Mouse (Mus musculus) heart, adult 8-10 months (tissue): ENCODE results near the gene Dcun1d1. TPM values are rescaled to one million over a fixed set of nuclear protein-coding genes. Genes with fewer than 3 reads are reported as not detected.

ENCODE experiments used
- DNase-seq: peaks from one replicate; pipeline ENCODE4 v3.0.0; 2022; ENCODE audit warnings: low spot score
- total RNA-seq, 4 experiments: library from RNA; stranded (reverse); gene quantifications; 2 replicates each; pipeline ENCODE4 v1.2.4; 2022

The Dcun1d1 gene
- total RNA-seq, 4 experiments from 2014 or later, result 52.1 to 56.2 (median 54.0) TPM

DNA sequence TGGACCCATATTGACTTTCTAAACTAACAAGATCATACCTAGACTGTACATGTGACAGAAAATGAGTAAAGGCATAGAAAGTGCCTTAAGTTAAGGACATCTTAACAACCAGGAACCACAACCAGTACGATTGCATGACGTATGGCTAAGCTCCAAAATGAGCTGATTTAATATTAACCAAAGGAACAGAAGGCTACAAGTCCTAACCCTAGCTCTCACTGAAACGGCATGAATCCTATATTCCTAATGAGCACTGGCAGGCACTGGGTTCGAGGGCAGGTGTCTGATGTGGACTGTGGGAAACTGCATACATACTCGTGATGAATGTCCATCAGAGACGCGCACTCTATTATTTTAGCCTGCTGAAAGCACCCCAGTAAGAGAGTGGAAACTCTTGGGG lies 5.9 kb downstream of the Dcun1d1 start:
- DNase-seq, result no peak

GRCm38 (mm10) chr3:35929831-35930230 lies 7.4 kb downstream of the Dcun1d1 start:
- DNase-seq, result peak; percentile 9

DNA sequence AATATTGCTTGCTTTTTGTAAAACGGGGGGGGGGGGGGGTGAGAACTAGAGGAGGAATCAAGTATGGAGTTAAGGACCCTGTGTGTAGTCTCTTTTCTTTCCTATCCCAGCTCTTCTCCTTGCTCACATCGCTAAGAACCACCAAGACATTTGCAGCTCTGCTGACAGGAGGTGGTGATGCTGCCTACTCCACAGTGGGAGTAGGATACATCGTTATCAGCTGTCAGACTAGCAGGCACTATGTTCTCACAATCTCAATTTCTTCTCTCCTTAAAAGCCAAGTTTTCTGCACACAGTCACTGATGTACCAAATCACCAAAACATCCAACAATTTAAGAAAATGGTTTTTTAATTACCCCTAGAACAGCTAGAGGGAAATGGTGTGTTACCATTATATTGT lies 7.8 kb downstream of the Dcun1d1 start:
- no peak for DNase-seq

DNA sequence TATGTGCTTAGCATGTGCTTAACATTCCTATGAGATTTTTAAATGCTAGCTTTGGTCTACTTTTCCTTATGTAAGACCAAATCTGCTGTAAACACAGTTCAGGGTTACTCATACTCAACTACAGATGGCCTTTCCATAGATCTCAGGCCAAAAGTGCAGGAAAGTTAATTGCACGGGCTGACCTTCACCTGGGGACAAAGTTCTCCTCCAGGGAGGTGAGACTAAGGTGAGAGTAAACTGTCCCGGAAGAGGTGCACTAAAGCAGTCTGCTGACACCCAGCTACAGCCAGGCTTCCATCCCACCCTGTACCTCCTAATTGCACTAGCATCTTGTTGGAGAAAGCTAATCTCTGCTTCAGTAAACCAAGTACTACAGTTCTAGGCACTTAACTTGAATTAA lies 11.4 kb downstream of the Dcun1d1 start:
- no peak for DNase-seq

DNA sequence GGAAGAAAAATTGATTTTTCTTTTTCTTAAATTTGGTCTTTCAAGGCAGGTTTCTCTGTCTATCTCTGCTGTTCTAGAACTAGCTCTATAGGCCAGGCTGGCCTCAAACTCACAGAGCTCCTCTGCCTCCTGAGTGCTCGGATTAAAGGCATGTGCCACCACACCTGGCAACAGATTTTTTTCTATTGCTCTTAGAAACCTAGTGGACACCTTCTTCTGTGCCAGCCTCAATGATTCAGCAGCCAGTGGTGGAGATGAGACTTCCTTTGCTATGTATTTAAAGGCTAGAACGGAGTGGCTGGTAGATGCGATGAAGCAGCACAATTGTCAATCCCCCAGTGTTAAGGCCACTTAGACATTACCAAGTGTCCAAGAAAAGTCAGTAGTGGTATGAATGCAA lies 13.2 kb downstream of the Dcun1d1 start:
- no peak for DNase-seq

DNA sequence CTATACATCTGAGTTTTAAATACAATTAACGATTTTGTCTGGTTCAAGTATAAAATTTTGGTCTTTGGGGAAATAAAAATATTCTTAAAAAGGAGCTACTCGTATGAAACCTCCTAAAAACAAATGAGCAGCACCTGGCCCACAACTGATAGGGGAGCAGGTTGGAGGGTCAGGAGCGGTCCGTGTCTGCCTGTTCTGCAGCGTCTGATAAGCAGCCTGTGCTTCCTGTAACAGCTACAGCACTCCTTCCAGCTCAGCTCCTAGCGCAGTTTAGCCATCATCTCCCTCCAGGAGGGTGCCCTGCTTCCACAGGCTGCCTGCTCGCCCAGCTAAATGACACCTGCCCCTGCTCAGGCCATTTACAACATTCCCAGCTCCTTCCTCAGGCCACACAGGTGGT lies 13.8 kb downstream of the Dcun1d1 start:
- no peak for DNase-seq

DNA sequence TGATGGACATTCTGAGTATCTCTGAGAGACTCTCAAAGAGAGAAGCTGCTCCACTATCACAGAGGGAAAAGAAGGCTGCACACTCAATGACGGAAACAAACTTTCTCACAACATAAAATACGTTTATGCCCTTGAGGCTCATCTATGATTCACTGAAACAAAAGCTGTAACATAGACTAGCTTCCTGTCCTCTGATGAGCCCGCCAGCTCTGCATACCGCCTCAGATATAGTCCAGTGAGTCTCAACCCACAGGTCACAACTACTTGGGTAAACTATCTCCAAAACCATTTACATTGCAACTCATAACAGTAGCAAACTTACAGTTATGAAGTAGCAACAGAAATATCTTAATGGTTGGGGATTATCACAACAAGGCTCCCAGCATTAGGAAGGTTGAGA lies 14.7 kb downstream of the Dcun1d1 start:
- DNase-seq, result no peak

GRCm38 (mm10) chr3:35918229-35918628 lies 19.0 kb downstream of the Dcun1d1 start:
- DNase-seq, result no peak

DNA sequence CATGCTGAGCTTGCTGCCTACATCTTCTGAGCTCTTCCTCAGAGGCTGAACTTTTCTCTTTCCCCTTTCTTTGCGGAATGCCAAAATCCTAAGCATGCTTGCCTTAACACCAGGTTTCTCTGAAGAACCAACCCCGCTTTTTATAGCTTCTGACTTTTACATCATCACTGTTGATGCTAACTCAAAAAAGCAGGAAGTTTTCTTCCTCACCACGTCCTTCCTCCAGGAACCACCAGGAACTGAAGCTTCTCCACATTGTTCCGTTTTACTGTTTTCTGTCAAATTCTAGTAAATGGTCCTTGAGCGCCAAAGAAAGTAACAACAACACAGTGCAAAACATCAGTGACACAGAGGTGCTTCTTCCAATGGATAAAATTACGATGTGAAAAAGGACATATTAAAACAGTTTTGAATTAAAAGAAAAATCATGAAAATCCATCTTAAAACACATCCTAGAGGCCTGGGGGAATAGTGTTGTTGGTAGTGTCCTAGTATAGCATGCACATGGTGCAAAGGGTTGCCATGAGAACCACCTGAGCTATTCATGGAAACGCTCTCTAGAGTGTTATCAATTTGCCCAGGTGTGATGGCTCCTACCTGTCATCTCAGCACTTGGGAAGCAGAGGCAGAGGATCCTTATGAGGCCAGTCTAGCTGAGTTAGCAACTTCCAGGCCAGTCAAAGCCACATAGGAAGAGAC lies 28.1 kb downstream of the Dcun1d1 start:
- DNase-seq, result peak; percentile 6

DNA sequence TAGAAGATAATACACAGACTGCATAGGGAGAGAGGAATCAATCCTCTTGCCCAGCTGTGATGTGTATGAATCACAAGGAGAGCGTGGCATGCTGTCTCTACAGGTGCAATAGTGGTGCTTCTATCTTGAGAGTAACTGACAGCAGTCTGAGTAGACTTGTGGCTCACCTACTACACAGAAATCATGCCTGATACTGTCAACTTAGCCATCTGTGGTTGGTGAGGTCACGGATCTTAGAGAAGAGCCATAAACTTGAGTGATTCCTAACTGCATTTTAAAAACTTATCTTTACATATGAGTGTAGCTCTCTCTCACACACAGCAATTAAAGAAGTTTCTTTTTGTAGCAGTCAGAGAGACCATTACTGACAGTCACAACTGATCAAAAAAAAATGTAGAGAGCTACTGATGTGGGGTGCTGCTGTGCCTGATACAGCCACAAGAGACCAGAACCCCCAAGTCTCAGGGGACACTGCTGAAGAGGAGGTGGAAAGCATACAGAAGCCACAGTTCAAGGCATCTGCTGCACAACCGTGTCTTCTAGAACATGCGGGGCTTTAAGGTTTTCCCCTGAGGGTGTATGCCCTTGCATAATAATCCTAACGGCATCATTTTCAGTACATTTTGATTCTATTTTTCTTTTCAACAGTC lies 36.6 kb downstream of the Dcun1d1 start:
- DNase-seq, result no peak

DNA sequence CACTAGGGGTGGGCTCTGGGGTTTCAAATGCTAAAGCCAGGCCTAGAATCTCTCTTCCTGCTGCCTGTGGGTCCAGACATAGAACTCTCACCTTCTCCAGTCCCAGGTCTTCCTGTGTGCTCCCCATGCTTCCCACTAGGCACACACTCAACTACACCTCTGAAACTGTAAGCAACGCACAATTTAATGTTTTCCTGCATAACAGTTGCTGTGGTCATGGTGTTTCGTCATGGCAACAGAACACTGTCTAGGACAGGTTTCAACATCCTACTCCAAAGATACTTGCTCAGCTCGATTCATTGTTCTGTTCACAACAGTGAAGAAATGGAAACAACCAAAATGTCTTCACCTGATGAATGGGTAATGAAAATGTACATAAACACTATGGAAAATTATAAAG lies 38.1 kb downstream of the Dcun1d1 start:
- no peak for DNase-seq

DNA sequence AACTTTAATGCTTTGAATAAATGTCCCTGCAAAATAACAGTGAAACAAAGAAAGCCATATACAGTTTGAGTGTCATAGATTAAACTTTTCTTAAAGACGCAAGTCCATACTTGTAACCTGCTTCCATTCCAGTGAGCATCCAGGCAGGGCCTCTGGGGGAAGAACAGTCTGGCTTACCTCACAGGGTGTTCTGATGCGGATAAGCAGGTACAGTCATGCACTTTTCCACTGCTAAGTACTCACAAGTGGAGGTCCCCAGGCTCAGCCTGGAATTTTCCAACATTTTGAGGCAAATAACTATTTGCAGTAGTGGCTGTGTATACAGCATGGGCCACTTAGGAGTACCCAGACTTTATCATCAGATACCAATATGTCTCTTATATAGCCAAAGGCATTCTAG lies 39.3 kb downstream of the Dcun1d1 start:
- no peak for DNase-seq

- DNase-seq, result no peak
Measured at GRCm38 (mm10) chr3:35893156-35893555, 44.1 kb downstream of the Dcun1d1 start.

- DNase-seq, result no peak
Measured at GRCm38 (mm10) chr3:35891123-35891522, 46.1 kb downstream of the Dcun1d1 start.

DNA sequence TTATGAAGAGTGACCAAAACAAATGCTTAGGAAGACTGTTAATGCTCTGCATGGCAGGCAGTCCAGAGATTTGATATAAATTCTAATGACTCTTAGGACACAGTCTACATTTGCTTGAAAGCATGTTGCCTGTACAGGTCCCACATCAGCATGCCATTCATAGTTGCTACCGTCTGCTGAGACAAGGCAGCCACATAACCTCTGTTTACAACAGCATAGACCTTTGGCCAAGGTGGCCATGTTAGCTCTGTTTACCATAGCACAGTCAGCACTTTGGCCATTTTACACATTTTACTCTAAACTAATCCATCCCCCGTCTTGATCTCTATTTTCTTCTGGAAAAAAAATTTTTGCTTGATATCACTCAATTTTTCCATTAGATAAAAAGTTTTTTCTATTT lies 47.7 kb downstream of the Dcun1d1 start:
- DNase-seq, result no peak

- DNase-seq, result no peak
Measured at GRCm38 (mm10) chr3:35883267-35883666, 54.0 kb downstream of the Dcun1d1 start.

- peak; percentile 17 for DNase-seq
Measured at GRCm38 (mm10) chr3:35849326-35849725, 87.9 kb downstream of the Dcun1d1 start.

Other genes starting within 250 kb of the Dcun1d1 start
- gene Atp11b, start 183.3 kb downstream of the Dcun1d1 start, total RNA-seq, result 10 to 100 TPM; 20.4 to 26.0 (median 20.6) TPM
- 100 to 1,000 TPM in 1 of 4 experiments, 10 to 100 TPM in 3; 92.8 to 107 (median 94.9) TPM for gene Mccc1, start 63.2 kb upstream of the Dcun1d1 start, total RNA-seq
- gene Ccdc144b, start 116.1 kb upstream of the Dcun1d1 start, total RNA-seq, result not detected
- gene Acad9, start 128.5 kb upstream of the Dcun1d1 start, total RNA-seq, result 10 to 100 TPM; 39.1 to 47.6 (median 42.0) TPM
- gene D3Ertd254e, start 213.6 kb upstream of the Dcun1d1 start, total RNA-seq, result 1 to 10 TPM; 3.0 to 4.7 (median 4.1) TPM